Mouse (Mus musculus): Measurements from ENCODE around the gene Atg13. TPM values are rescaled to one million over a fixed set of nuclear protein-coding genes. Genes with fewer than 3 reads are reported as not detected.

Atg13 gene
- polyA plus RNA-seq, 2 experiments, result 30.8 to 32.4 TPM

DNA sequence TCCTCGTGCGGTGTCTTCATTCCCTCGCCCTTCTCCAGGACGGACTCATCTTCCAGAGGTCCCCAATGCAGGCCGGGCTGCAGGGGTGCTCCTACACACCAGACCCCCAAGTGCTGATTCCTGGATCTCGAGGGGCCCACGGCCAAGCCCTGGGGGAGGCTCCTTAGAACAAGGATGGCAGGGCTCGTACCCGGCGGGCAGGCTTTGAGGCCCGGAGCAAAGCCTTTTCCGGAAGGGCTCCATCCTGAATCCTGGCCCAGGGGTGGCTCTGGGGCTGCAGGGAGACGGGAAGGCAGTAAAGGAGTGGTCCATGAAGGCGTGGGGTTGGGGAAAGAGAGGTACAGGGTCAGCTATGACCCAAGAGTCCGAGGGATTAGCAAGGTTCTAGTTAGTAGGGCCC, 61.2 kb downstream of the Atg13 start:
- Histone ChIP-seq H3K36me3 (ENCODE audit: control insufficient read depth, insufficient read depth, low read length) (peaks cover 51% of the 10 kb centered on the region), H3K27me3 (ENCODE audit: control insufficient read depth, insufficient read depth, low read length) (no peaks in the 10 kb centered on the region), H3K4me3 (replicated peaks; ENCODE audit: low read length) (peak overlapping the region; percentile 71), H3K27ac (replicated peaks; ENCODE audit: low read depth, low read length) (peak overlapping the region; percentile 70; the same call in 1 of the 2 replicates), H3K9ac (ENCODE audit: low read depth, low read length, severe bottlenecking) (peak overlapping the region; percentile 89), H3K4me2 (replicated peaks; ENCODE audit: low read depth, low read length, severe bottlenecking) (peak overlapping the region; percentile 82), H3K4me1 (ENCODE audit: control insufficient read depth, insufficient read depth, low read length) (peaks cover 11% of the 10 kb centered on the region), H3K9me3 (ENCODE audit: control insufficient read depth, low read length) (no peaks in the 10 kb centered on the region)
- ATAC-seq (ENCODE audit: low FRiP score, low read depth) (no peak), DNase-seq (ENCODE audit: low spot score) (no peak)
- TF ChIP-seq POLR2A (IDR thresholded peaks at IDR 0.05; ENCODE audit: borderline replicate concordance, extremely low read depth, insufficient read depth, insufficient read length), result no peak
- 2% methylated on average over 15 of the region's 15 CpGs for WGBS

DNA sequence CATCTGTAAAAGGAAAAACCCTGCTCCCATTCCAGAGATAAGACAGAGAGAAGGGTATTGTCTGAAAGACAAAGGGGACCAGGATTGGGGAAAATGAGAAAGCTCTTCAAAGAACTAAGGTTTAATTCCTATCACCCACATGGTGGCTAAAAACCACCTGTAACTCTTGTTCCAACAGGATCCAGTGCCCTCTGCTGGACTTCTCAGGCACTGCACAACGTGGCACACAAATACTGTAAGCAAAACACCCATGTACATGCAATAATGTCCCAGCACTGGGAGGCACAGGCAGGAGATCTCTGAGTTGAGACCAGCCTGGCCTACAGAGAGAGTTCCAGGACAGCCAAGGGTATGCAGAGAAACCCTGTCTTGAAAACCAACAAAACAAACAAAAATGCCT, 63.6 kb downstream of the Atg13 start:
- no peak overlapping the region for H3K9ac ChIP-seq (ENCODE audit: low read depth, low read length, severe bottlenecking)
- no peaks in the 10 kb centered on the region for H3K27me3 ChIP-seq (ENCODE audit: control insufficient read depth, insufficient read depth, low read length)
- no peak overlapping the region for H3K4me3 ChIP-seq (replicated peaks; ENCODE audit: low read length)
- ATAC-seq (ENCODE audit: low FRiP score, low read depth) (no peak), DNase-seq (ENCODE audit: low spot score) (peak; percentile 47)
- no peaks in the 10 kb centered on the region for H3K9me3 ChIP-seq (ENCODE audit: control insufficient read depth, low read length)
- H3K4me1 ChIP-seq (ENCODE audit: control insufficient read depth, insufficient read depth, low read length), result peaks cover 11% of the 10 kb centered on the region
- H3K4me2 ChIP-seq (replicated peaks; ENCODE audit: low read depth, low read length, severe bottlenecking), result no peak overlapping the region
- no peak for TF ChIP-seq POLR2A (IDR thresholded peaks at IDR 0.05; ENCODE audit: borderline replicate concordance, extremely low read depth, insufficient read depth, insufficient read length)
- peaks cover 54% of the 10 kb centered on the region for H3K36me3 ChIP-seq (ENCODE audit: control insufficient read depth, insufficient read depth, low read length)
- WGBS, result 35% methylated on average over 1 of the region's 1 CpGs
- H3K27ac ChIP-seq (replicated peaks; ENCODE audit: low read depth, low read length), result no peak overlapping the region

DNA sequence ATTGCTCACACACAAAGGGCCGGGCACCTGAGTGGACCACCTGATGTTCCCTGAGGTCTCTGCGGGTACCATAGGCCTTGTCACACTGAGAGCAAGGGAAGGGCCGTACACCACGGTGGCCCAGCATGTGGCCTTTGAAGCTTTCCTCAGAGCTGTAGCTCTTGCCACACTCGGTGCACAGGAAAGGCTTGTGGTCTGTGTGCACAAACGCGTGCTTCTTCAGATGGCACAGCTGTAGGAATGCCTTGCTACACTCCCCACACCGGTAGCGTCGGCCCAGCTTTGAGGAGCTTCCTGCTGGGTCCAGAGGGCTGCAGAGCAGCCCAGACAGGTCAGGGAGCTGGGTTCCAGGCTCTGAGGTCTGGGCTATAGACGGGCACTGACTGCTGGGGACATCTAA, 64.6 kb downstream of the Atg13 start:
- ATAC-seq (ENCODE audit: low FRiP score, low read depth) (no peak), DNase-seq (ENCODE audit: low spot score) (no peak)
- Histone ChIP-seq H3K4me3 (replicated peaks; ENCODE audit: low read length) (no peak overlapping the region), H3K27me3 (ENCODE audit: control insufficient read depth, insufficient read depth, low read length) (no peaks in the 10 kb centered on the region), H3K36me3 (ENCODE audit: control insufficient read depth, insufficient read depth, low read length) (peaks cover 53% of the 10 kb centered on the region), H3K4me2 (replicated peaks; ENCODE audit: low read depth, low read length, severe bottlenecking) (no peak overlapping the region), H3K9me3 (ENCODE audit: control insufficient read depth, low read length) (no peaks in the 10 kb centered on the region), H3K9ac (ENCODE audit: low read depth, low read length, severe bottlenecking) (no peak overlapping the region), H3K27ac (replicated peaks; ENCODE audit: low read depth, low read length) (no peak overlapping the region), H3K4me1 (ENCODE audit: control insufficient read depth, insufficient read depth, low read length) (peaks cover 8% of the 10 kb centered on the region)
- 95% methylated on average over 11 of the region's 11 CpGs for WGBS
- no peak for TF ChIP-seq POLR2A (IDR thresholded peaks at IDR 0.05; ENCODE audit: borderline replicate concordance, extremely low read depth, insufficient read depth, insufficient read length)

DNA sequence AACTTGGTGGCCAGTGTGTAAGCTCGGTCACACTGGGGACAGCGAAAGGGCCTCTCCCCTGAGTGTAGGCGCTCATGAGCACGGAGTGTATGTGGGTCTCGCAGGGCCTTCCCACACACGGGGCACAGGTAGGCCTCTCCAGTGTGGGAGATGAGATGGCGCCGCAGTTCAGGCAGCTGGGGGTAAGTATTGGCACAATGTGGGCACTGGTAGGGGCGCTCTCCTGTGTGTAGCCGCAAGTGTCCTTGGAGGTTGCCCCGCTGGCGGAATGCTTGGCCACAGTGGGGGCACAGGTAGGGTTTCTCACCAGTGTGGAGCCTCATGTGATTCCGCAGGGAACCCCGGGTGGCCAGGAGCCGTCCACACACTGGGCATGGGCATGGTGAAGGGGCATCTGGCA, 65.0 kb downstream of the Atg13 start:
- ATAC-seq (ENCODE audit: low FRiP score, low read depth) (no peak), DNase-seq (ENCODE audit: low spot score) (no peak)
- WGBS, result 99% methylated on average over 15 of the region's 15 CpGs
- no peak overlapping the region for H3K9ac ChIP-seq (ENCODE audit: low read depth, low read length, severe bottlenecking)
- no peak overlapping the region for H3K27ac ChIP-seq (replicated peaks; ENCODE audit: low read depth, low read length)
- no peak for TF ChIP-seq POLR2A (IDR thresholded peaks at IDR 0.05; ENCODE audit: borderline replicate concordance, extremely low read depth, insufficient read depth, insufficient read length)
- no peak overlapping the region for H3K4me3 ChIP-seq (replicated peaks; ENCODE audit: low read length)
- no peak overlapping the region for H3K4me2 ChIP-seq (replicated peaks; ENCODE audit: low read depth, low read length, severe bottlenecking)
- no peaks in the 10 kb centered on the region for H3K9me3 ChIP-seq (ENCODE audit: control insufficient read depth, low read length)
- no peaks in the 10 kb centered on the region for H3K27me3 ChIP-seq (ENCODE audit: control insufficient read depth, insufficient read depth, low read length)
- peaks cover 5% of the 10 kb centered on the region for H3K4me1 ChIP-seq (ENCODE audit: control insufficient read depth, insufficient read depth, low read length)
- H3K36me3 ChIP-seq (ENCODE audit: control insufficient read depth, insufficient read depth, low read length), result peaks cover 53% of the 10 kb centered on the region

DNA sequence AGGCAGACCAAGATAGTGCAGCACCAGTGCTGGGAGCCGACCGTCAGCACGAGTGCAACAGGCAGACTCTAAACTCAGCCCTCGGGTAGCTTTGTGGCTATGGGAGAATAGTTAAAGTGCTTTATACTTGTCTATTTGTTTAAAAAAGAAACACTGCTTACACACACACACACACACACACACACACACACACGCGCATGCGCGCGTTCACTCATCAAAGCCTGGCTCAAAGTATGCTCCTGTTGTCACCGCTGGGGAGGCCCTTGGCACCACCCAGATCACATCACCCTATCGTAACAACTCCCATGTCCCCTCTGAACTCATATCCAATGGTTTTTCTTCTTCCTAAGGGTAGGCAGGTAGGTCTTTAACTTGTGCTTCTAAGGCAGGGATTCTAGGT, 66.4 kb downstream of the Atg13 start:
- Histone ChIP-seq H3K9me3 (ENCODE audit: control insufficient read depth, low read length) (no peaks in the 10 kb centered on the region), H3K4me1 (ENCODE audit: control insufficient read depth, insufficient read depth, low read length) (peaks cover 5% of the 10 kb centered on the region), H3K9ac (ENCODE audit: low read depth, low read length, severe bottlenecking) (no peak overlapping the region), H3K4me2 (replicated peaks; ENCODE audit: low read depth, low read length, severe bottlenecking) (no peak overlapping the region), H3K27me3 (ENCODE audit: control insufficient read depth, insufficient read depth, low read length) (no peaks in the 10 kb centered on the region), H3K36me3 (ENCODE audit: control insufficient read depth, insufficient read depth, low read length) (peaks cover 53% of the 10 kb centered on the region), H3K4me3 (replicated peaks; ENCODE audit: low read length) (no peak overlapping the region), H3K27ac (replicated peaks; ENCODE audit: low read depth, low read length) (no peak overlapping the region)
- 95% methylated on average over 11 of the region's 11 CpGs for WGBS
- TF ChIP-seq POLR2A (IDR thresholded peaks at IDR 0.05; ENCODE audit: borderline replicate concordance, extremely low read depth, insufficient read depth, insufficient read length), result no peak
- ATAC-seq (ENCODE audit: low FRiP score, low read depth) (no peak), DNase-seq (ENCODE audit: low spot score) (no peak)
